Mouse (Mus musculus) kidney, adult 2 months (tissue): ENCODE data around the gene Cep164. TPM values are rescaled to one million over a fixed set of nuclear protein-coding genes. Genes with fewer than 3 reads are reported as not detected.
A peak's percentile ranks its signal among the peaks of the same experiment; 100 is the strongest.

Experiments used
- DNase-seq: peaks from one replicate; pipeline ENCODE4 v3.0.0; 2021
- H3K27ac ChIP-seq: fragments of 200-500 bp; 2 replicates; pipeline ENCODE4 v1.5.1; 2012; ENCODE audit warnings: low read depth, low read length, control low read depth, inconsistent platforms; ENCODE audit not compliant: insufficient read depth
- H3K27me3 ChIP-seq: fragments of 200-500 bp; replicated peaks from 2 replicates; pipeline ENCODE4 v1.6.1; 2012; ENCODE audit warnings: mild to moderate bottlenecking, moderate library complexity, low read length, inconsistent platforms; ENCODE audit not compliant: control insufficient read depth, insufficient read depth
- H3K36me3 ChIP-seq: fragments of 200-500 bp; 2 replicates; pipeline ENCODE4 v1.6.1; 2012; ENCODE audit warnings: mild to moderate bottlenecking, moderate library complexity, low read length, inconsistent platforms; ENCODE audit not compliant: control insufficient read depth, insufficient read depth
- H3K4me1 ChIP-seq: fragments of 200-500 bp; 2 replicates; pipeline ENCODE4 v1.6.1; 2011; ENCODE audit warnings: low read length; ENCODE audit not compliant: control insufficient read depth, insufficient read depth
- H3K4me3 ChIP-seq: fragments of 200-500 bp; 2 replicates; pipeline ENCODE4 v1.5.1; 2011; ENCODE audit warnings: mild to moderate bottlenecking, low read depth, low read length, control low read depth; ENCODE audit not compliant: insufficient read depth
- CTCF ChIP-seq: fragments of 200-500 bp; conservative IDR thresholded peaks from 2 replicates; pipeline ENCODE4 v1.5.1; 2011; ENCODE audit warnings: low read depth, mild to moderate bottlenecking, control low read depth, low read length, moderate library complexity, mixed read lengths; ENCODE audit not compliant: insufficient read depth, insufficient read length
- POLR2A ChIP-seq: fragments of 200-500 bp; IDR thresholded peaks from one replicate; pipeline ENCODE4 v1.6.1; 2011; ENCODE audit warnings: low read depth, low read length, control low read depth
- WGBS: fragments of 180-500 bp; shearing (Covaris S2); methylation state at CpG from one replicate; pipeline ENCODE4 v1.1.7; 2018; 5-methylcytosine and 5-hydroxymethylcytosine counted together
- polyA plus RNA-seq: library from polyadenylated mRNA; depleted of rRNA; stranded (reverse); fragments of >200 nt; gene quantifications from 2 replicates; pipeline ENCODE4 v1.2.3, GENCODE M21; 2012

Gene Cep164
- polyA plus RNA-seq, 1 experiment, result 14.6 TPM

GRCm38 (mm10) chr9:45845541-45845940 lies 17.1 kb upstream of the Cep164 start:
- H3K4me3 ChIP-seq, result no peak overlapping the region
- peaks cover 1% of the 10 kb centered on the region for H3K4me1 ChIP-seq
- H3K27ac ChIP-seq, result no peak overlapping the region
- H3K27me3 ChIP-seq, result no peaks in the 10 kb centered on the region
- no peaks in the 10 kb centered on the region for H3K36me3 ChIP-seq
- TF ChIP-seq CTCF (no peak), POLR2A (no peak)
- 88% methylated on average over 3 of the region's 3 CpGs for WGBS
- DNase-seq, result no peak

GRCm38 (mm10) chr9:45843780-45844179 lies 15.3 kb upstream of the Cep164 start:
- H3K27ac ChIP-seq, result no peak overlapping the region
- H3K27me3 ChIP-seq, result no peaks in the 10 kb centered on the region
- TF ChIP-seq CTCF (no peak), POLR2A (no peak)
- no peak overlapping the region for H3K4me3 ChIP-seq
- no peak for DNase-seq
- H3K4me1 ChIP-seq, result peaks cover 9% of the 10 kb centered on the region
- WGBS, result 62% methylated on average over 1 of the region's 1 CpGs
- H3K36me3 ChIP-seq, result no peaks in the 10 kb centered on the region

GRCm38 (mm10) chr9:45843007-45843406 lies 14.5 kb upstream of the Cep164 start:
- DNase-seq, result no peak
- TF ChIP-seq CTCF (no peak), POLR2A (no peak)
- 69% methylated on average over 5 of the region's 5 CpGs for WGBS
- no peak overlapping the region for H3K27ac ChIP-seq
- no peak overlapping the region for H3K4me3 ChIP-seq
- no peaks in the 10 kb centered on the region for H3K36me3 ChIP-seq
- peaks cover 9% of the 10 kb centered on the region for H3K4me1 ChIP-seq
- no peaks in the 10 kb centered on the region for H3K27me3 ChIP-seq

GRCm38 (mm10) chr9:45841458-45841857 lies 13.0 kb upstream of the Cep164 start:
- H3K27ac ChIP-seq, result no peak overlapping the region
- no peak for DNase-seq
- no peaks in the 10 kb centered on the region for H3K36me3 ChIP-seq
- H3K4me1 ChIP-seq, result peaks cover 9% of the 10 kb centered on the region
- no peak overlapping the region for H3K4me3 ChIP-seq
- TF ChIP-seq POLR2A, result no peak
- no peak for TF ChIP-seq CTCF
- H3K27me3 ChIP-seq, result no peaks in the 10 kb centered on the region
- 77% methylated on average over 6 of the region's 6 CpGs for WGBS

- Histone ChIP-seq H3K27ac (peak overlapping the region; percentile 58), H3K36me3 (no peaks in the 10 kb centered on the region), H3K4me1 (peaks cover 9% of the 10 kb centered on the region), H3K27me3 (no peaks in the 10 kb centered on the region), H3K4me3 (peak overlapping the region; percentile 84)
- no peak for TF ChIP-seq CTCF
- no peak for TF ChIP-seq POLR2A
- 39% methylated on average over 5 of the region's 5 CpGs for WGBS
- no peak for DNase-seq
Observed at GRCm38 (mm10) chr9:45840331-45840730, 11.8 kb upstream of the Cep164 start.

- no peaks in the 10 kb centered on the region for H3K27me3 ChIP-seq
- WGBS, result 51% methylated on average over 7 of the region's 7 CpGs
- H3K4me3 ChIP-seq, result peak overlapping the region; percentile 84
- H3K27ac ChIP-seq, result peak overlapping the region; percentile 58
- DNase-seq, result no peak
- no peak for TF ChIP-seq CTCF
- TF ChIP-seq POLR2A, result no peak
- H3K4me1 ChIP-seq, result peaks cover 9% of the 10 kb centered on the region
- no peaks in the 10 kb centered on the region for H3K36me3 ChIP-seq
Observed at GRCm38 (mm10) chr9:45839982-45840300, 11.4 kb upstream of the Cep164 start.

GRCm38 (mm10) chr9:45839139-45839981 lies 10.9 kb upstream of the Cep164 start:
- Histone ChIP-seq H3K36me3 (no peaks in the 10 kb centered on the region), H3K27me3 (no peaks in the 10 kb centered on the region), H3K27ac (peak overlapping the region; percentile 58), H3K4me1 (peaks cover 9% of the 10 kb centered on the region), H3K4me3 (peak overlapping the region; percentile 84)
- TF ChIP-seq CTCF (no peak), POLR2A (no peak)
- peak; percentile 12 for DNase-seq
- 6% methylated on average over 17 of the region's 17 CpGs for WGBS
